Mouse (Mus musculus) spleen, adult 2 months (tissue): ENCODE measurements at regions not wholly inside any gene's neighbourhood (a gene's known extent, or its start where the extent isn't known, plus 50 kb on each side); places are given as distances from the start of the nearest gene placed in this dataset.

Experiments used
- CTCF ChIP-seq: fragments of 200-500 bp; IDR thresholded peaks from 2 replicates; pipeline ENCODE4 v1.5.1; 2011; ENCODE audit warnings: mild to moderate bottlenecking, inconsistent platforms; ENCODE audit not compliant: insufficient read depth, insufficient read length, insufficient replicate concordance; ENCODE audit errors: extremely low read depth
- POLR2A ChIP-seq: fragments of 200-500 bp; IDR thresholded peaks from 2 replicates; pipeline ENCODE4 v1.6.1; 2011; ENCODE audit warnings: low read depth, low read length, inconsistent platforms

DNA sequence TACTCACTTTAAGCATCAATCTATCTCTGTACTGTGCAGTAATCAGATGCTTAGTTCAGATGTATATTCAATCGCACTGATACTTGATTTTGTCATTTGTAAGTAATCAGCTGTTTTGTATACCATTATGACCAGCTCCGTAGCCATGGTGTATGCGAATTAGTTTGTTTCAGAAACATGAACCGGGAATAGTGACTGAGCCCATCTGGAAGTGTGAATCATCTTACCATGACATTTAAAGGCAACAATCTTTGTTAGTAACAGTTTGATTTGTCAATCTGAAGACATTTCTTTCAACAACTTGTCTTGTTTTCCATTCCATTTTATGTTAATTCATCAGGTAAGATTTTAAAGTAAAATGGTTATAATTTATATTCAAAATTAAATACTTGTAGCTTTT, 53.2 kb upstream of the Arhgap32 start:
- no peak for TF ChIP-seq CTCF
- no peak for TF ChIP-seq POLR2A
